Mouse (Mus musculus): ENCODE results near the gene Zfp639. TPM values are rescaled to one million over a fixed set of nuclear protein-coding genes. Genes with fewer than 3 reads are reported as not detected.

The Zfp639 gene
- polyA plus RNA-seq, 1 experiment from 2014 or later = 31.8 TPM

- peaks cover 5% of the 10 kb centered on the region; the same call in 1 of the 2 replicates for H3K36me3 ChIP-seq
- H3K9me3 ChIP-seq (replicated peaks) = no peaks in the 10 kb centered on the region
- WGBS (ENCODE audit: insufficient replicate concordance) = 7% methylated on average over 17 of the region's 17 CpGs
- H3K4me3 ChIP-seq = peak overlapping the region; percentile 86
- H3K27ac ChIP-seq = peak overlapping the region; percentile 36; the same call in 1 of the 2 replicates
- H3K4me1 ChIP-seq = peaks cover 49% of the 10 kb centered on the region
- no peaks in the 10 kb centered on the region for H3K27me3 ChIP-seq (replicated peaks)
- H3K4me2 ChIP-seq = peak overlapping the region; percentile 95
- ATAC-seq = no peak
- H3K9ac ChIP-seq = peak overlapping the region; percentile 41; the same call in 1 of the 2 replicates
Observed at GRCm38 (mm10) chr3:32508666-32509324, 1.3 kb upstream of the Zfp639 start.

GRCm38 (mm10) chr3:32510375-32511190, 524 bp downstream of the Zfp639 start:
- under 1% methylated on average over 56 of the region's 69 CpGs for WGBS (ENCODE audit: insufficient replicate concordance)
- H3K9ac ChIP-seq = peak overlapping the region; percentile 96
- no peaks in the 10 kb centered on the region for H3K27me3 ChIP-seq (replicated peaks)
- peaks cover 61% of the 10 kb centered on the region for H3K4me1 ChIP-seq
- H3K27ac ChIP-seq = peak overlapping the region; percentile 94
- peak overlapping the region; percentile 95 for H3K4me2 ChIP-seq
- H3K9me3 ChIP-seq (replicated peaks) = no peaks in the 10 kb centered on the region
- peak; percentile 95 for ATAC-seq
- peak overlapping the region; percentile 86 for H3K4me3 ChIP-seq
- peaks cover 17% of the 10 kb centered on the region for H3K36me3 ChIP-seq

- Histone ChIP-seq H3K9me3 (replicated peaks) (no peaks in the 10 kb centered on the region), H3K4me2 (peak overlapping the region; percentile 95), H3K4me3 (peak overlapping the region; percentile 86), H3K9ac (peak overlapping the region; percentile 96), H3K27me3 (replicated peaks) (no peaks in the 10 kb centered on the region), H3K27ac (peak overlapping the region; percentile 94), H3K36me3 (peaks cover 23% of the 10 kb centered on the region), H3K4me1 (peaks cover 64% of the 10 kb centered on the region)
- no peak for ATAC-seq
- WGBS (ENCODE audit: insufficient replicate concordance) = 2% methylated on average over 13 of the region's 13 CpGs
Observed at GRCm38 (mm10) chr3:32511191-32511550, 1.1 kb downstream of the Zfp639 start.

GRCm38 (mm10) chr3:32512686-32513284, 2.7 kb downstream of the Zfp639 start:
- Histone ChIP-seq H3K27me3 (replicated peaks) (no peaks in the 10 kb centered on the region), H3K27ac (peak overlapping the region; percentile 94), H3K9ac (peak overlapping the region; percentile 44), H3K4me3 (peak overlapping the region; percentile 86), H3K36me3 (peaks cover 39% of the 10 kb centered on the region), H3K4me1 (peaks cover 64% of the 10 kb centered on the region), H3K4me2 (peak overlapping the region; percentile 95), H3K9me3 (replicated peaks) (no peaks in the 10 kb centered on the region)
- ATAC-seq = no peak
- 37% methylated on average over 7 of the region's 7 CpGs for WGBS (ENCODE audit: insufficient replicate concordance)

- Histone ChIP-seq H3K36me3 (peaks cover 45% of the 10 kb centered on the region), H3K4me3 (peak overlapping the region; percentile 86), H3K27ac (peak overlapping the region; percentile 94), H3K4me2 (peak overlapping the region; percentile 95), H3K27me3 (replicated peaks) (no peaks in the 10 kb centered on the region), H3K9ac (peak overlapping the region; percentile 44), H3K9me3 (replicated peaks) (no peaks in the 10 kb centered on the region), H3K4me1 (peaks cover 63% of the 10 kb centered on the region)
- no peak for ATAC-seq
Observed at GRCm38 (mm10) chr3:32513528-32513927, 3.5 kb downstream of the Zfp639 start.

GRCm38 (mm10) chr3:32527181-32527580, 17.1 kb downstream of the Zfp639 start:
- H3K9me3 ChIP-seq (replicated peaks) = peaks cover 9% of the 10 kb centered on the region
- peaks cover 28% of the 10 kb centered on the region for H3K4me1 ChIP-seq
- H3K9ac ChIP-seq = no peak overlapping the region
- H3K4me3 ChIP-seq = no peak overlapping the region
- H3K27me3 ChIP-seq (replicated peaks) = no peaks in the 10 kb centered on the region
- H3K36me3 ChIP-seq = peaks cover 35% of the 10 kb centered on the region
- 68% methylated on average over 4 of the region's 4 CpGs for WGBS (ENCODE audit: insufficient replicate concordance)
- no peak overlapping the region for H3K4me2 ChIP-seq
- H3K27ac ChIP-seq = no peak overlapping the region
- ATAC-seq = no peak

DNA sequence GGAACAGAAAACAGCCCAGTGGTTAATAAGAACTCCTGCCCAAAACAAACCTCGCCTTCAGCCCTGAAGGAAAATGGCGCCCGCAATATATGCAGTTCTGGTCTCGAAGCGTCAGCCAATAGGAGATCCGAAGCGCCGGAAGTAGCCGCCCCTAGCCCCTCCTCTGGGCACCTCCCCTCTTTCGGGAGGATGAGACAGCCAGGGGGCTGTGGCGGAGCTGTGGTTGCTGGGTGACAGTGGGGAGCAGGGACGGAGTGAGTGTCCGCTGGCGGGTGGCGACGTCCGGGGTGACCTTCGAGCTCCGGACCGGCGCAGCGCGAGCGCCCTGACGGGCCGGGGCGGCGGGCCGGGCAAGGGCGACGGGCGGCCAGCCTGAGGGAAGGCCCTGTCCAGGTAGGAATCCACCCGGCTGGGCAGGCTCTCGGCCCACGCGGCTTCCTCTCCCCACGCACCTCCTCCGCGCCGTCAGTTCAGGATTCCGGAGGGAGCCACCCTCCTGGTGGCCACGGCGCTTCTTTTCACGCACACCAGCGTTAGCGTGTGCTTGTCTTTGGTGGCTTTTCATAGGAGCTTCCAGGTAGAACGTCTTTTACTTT, 19.3 kb downstream of the Zfp639 start, which contains the start of gene Mfn1:
Gene Mfn1, plus strand, starts transcription at position 163 of the 596 bp plus-strand sequence.
- H3K4me1 ChIP-seq = peaks cover 28% of the 10 kb centered on the region
- peak within 1 kb of the TSS; percentile 82 for H3K27ac ChIP-seq
- H3K4me3 ChIP-seq = peak within 1 kb of the TSS; percentile 79
- peak; percentile 99 for ATAC-seq
- under 1% methylated on average over 47 of the region's 47 CpGs for WGBS (ENCODE audit: insufficient replicate concordance)
- peak within 1 kb of the TSS; percentile 84 for H3K9ac ChIP-seq
- peaks cover 9% of the 10 kb centered on the region for H3K9me3 ChIP-seq (replicated peaks)
- peaks cover 27% of the 10 kb centered on the region for H3K36me3 ChIP-seq
- no peaks in the 10 kb centered on the region for H3K27me3 ChIP-seq (replicated peaks)
- H3K4me2 ChIP-seq = peak within 1 kb of the TSS; percentile 75

GRCm38 (mm10) chr3:32530041-32530440, 20.0 kb downstream of the Zfp639 start:
- WGBS (ENCODE audit: insufficient replicate concordance) = 13% methylated on average over 5 of the region's 5 CpGs
- no peak for ATAC-seq
- H3K27ac ChIP-seq = peak overlapping the region; percentile 82

DNA sequence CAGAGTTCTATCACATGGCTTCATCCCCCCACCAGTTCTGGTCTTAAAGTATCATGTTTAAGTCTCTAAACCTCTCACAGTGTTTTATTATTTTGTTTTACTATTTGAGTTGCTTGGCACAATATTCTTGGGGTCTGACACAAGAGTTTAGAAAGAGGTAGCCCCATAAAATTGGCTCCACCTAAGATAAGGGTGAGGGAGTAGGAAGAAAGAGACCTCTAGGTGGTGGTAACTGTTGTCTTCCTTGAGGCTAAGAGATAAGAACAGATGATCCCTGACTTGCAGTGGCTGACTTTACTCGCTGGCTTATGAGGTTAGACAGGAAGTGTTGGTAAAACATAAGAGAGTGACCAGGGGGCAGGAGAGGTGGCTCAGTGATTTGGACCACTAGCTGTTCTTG, 25.6 kb downstream of the Zfp639 start:
- WGBS (ENCODE audit: insufficient replicate concordance) = 13% methylated on average over 1 of the region's 1 CpGs
- Histone ChIP-seq H3K9ac (no peak overlapping the region), H3K27me3 (replicated peaks) (no peaks in the 10 kb centered on the region), H3K4me2 (peak overlapping the region; percentile 30; the same call in 1 of the 2 replicates), H3K9me3 (replicated peaks) (no peaks in the 10 kb centered on the region), H3K27ac (peak overlapping the region; percentile 68), H3K36me3 (peaks cover 73% of the 10 kb centered on the region), H3K4me3 (no peak overlapping the region), H3K4me1 (peaks cover 41% of the 10 kb centered on the region)
- peak; percentile 83 for ATAC-seq

More at GRCm38 (mm10) chr3:32530041-32530440, 20.0 kb downstream of the Zfp639 start:
- H3K4me3 ChIP-seq = peak overlapping the region; percentile 79
- H3K4me2 ChIP-seq = peak overlapping the region; percentile 75
- H3K4me1 ChIP-seq = peaks cover 33% of the 10 kb centered on the region
- peaks cover 9% of the 10 kb centered on the region for H3K9me3 ChIP-seq (replicated peaks)
- peak overlapping the region; percentile 84 for H3K9ac ChIP-seq
- no peaks in the 10 kb centered on the region for H3K27me3 ChIP-seq (replicated peaks)
- H3K36me3 ChIP-seq = peaks cover 32% of the 10 kb centered on the region

DNA sequence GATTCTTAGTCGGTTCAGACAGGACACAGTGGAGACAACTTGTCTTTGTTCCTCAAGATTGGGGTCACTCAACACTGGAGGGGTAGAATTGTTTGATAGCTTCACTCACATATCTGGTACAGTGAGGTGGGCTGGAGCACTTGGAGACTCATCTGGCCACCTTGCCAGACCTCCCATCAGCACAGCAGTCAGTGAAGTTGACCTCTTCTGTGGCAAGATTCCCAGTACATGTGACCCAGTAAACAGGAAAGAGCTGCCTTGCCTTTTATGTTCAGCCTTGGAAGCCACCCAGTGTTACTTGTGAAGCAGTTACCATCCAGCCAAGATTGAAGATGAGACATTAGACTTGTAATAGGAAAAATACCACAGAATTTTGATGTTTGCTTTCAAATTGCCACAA, 27.5 kb downstream of the Zfp639 start:
- no peak overlapping the region for H3K27ac ChIP-seq
- H3K4me2 ChIP-seq = no peak overlapping the region
- H3K27me3 ChIP-seq (replicated peaks) = no peaks in the 10 kb centered on the region
- H3K9ac ChIP-seq = no peak overlapping the region
- peaks cover 77% of the 10 kb centered on the region for H3K36me3 ChIP-seq
- H3K4me3 ChIP-seq = no peak overlapping the region
- peaks cover 28% of the 10 kb centered on the region for H3K4me1 ChIP-seq
- no peak for ATAC-seq
- no peaks in the 10 kb centered on the region for H3K9me3 ChIP-seq (replicated peaks)
- WGBS (ENCODE audit: insufficient replicate concordance) = 70% methylated on average over 1 of the region's 1 CpGs

GRCm38 (mm10) chr3:32538091-32538490, 28.0 kb downstream of the Zfp639 start:
- WGBS (ENCODE audit: insufficient replicate concordance) = 84% methylated on average over 5 of the region's 5 CpGs
- no peak overlapping the region for H3K27ac ChIP-seq
- ATAC-seq = no peak
- peaks cover 28% of the 10 kb centered on the region for H3K4me1 ChIP-seq
- no peak overlapping the region for H3K4me3 ChIP-seq
- no peaks in the 10 kb centered on the region for H3K9me3 ChIP-seq (replicated peaks)
- no peaks in the 10 kb centered on the region for H3K27me3 ChIP-seq (replicated peaks)
- no peak overlapping the region for H3K4me2 ChIP-seq
- peaks cover 82% of the 10 kb centered on the region for H3K36me3 ChIP-seq
- H3K9ac ChIP-seq = no peak overlapping the region

Measured in liver, embryonic 12.5 days (tissue).